Mouse (Mus musculus): ENCODE measurements around the gene Eloa.
"Not testable (repeated sequence)": the region's sequence is repeated elsewhere in the genome, so short reads cannot be mapped to it uniquely, and the experiment has no call there.

Gene Eloa

GRCm38 (mm10) chr4:136021549-136022047, at the start of gene Eloa:
Gene Eloa (minus strand): TSS chr4:136021763.
- ATAC-seq (ENCODE audit: low TSS enrichment), result peak; percentile 99

- peak; percentile 50; the same call in 1 of the 2 replicates for ATAC-seq (ENCODE audit: low TSS enrichment)
These were observed 49.7 kb upstream of the Eloa start for GRCm38 (mm10) chr4:136071178-136071714.

- no peak for ATAC-seq (ENCODE audit: low TSS enrichment)
These were observed 49.0 kb upstream of the Eloa start for GRCm38 (mm10) chr4:136070592-136070991.

GRCm38 (mm10) chr4:136069954-136070353, 48.4 kb upstream of the Eloa start:
- peak; percentile 92 for ATAC-seq (ENCODE audit: low TSS enrichment)

GRCm38 (mm10) chr4:136069313-136069712, 47.8 kb upstream of the Eloa start:
- no peak for ATAC-seq (ENCODE audit: low TSS enrichment)

- no peak for ATAC-seq (ENCODE audit: low TSS enrichment)
These were observed 41.6 kb upstream of the Eloa start for GRCm38 (mm10) chr4:136063143-136063542.

- ATAC-seq (ENCODE audit: low TSS enrichment), result not testable (repeated sequence)
These were observed 38.4 kb upstream of the Eloa start for GRCm38 (mm10) chr4:136059800-136060488.

- no peak for ATAC-seq (ENCODE audit: low TSS enrichment)
These were observed 36.4 kb upstream of the Eloa start for GRCm38 (mm10) chr4:136057916-136058315.

- ATAC-seq (ENCODE audit: low TSS enrichment), result no peak
These were observed 34.5 kb upstream of the Eloa start for GRCm38 (mm10) chr4:136056030-136056429.

- ATAC-seq (ENCODE audit: low TSS enrichment), result no peak
These were observed 32.3 kb upstream of the Eloa start for GRCm38 (mm10) chr4:136053843-136054242.

GRCm38 (mm10) chr4:136053247-136053596, 31.7 kb upstream of the Eloa start, which contains the start of gene Rpl11:
Gene Rpl11 (minus strand): TSS chr4:136053428.
- peak; percentile 99 for ATAC-seq (ENCODE audit: low TSS enrichment)

GRCm38 (mm10) chr4:136052534-136053246, 31.1 kb upstream of the Eloa start:
- peak; percentile 70 for ATAC-seq (ENCODE audit: low TSS enrichment)

- ATAC-seq (ENCODE audit: low TSS enrichment), result no peak
These were observed 30.5 kb upstream of the Eloa start for GRCm38 (mm10) chr4:136052060-136052459.

- ATAC-seq (ENCODE audit: low TSS enrichment), result no peak
These were observed 28.7 kb upstream of the Eloa start for GRCm38 (mm10) chr4:136050226-136050625.

- ATAC-seq (ENCODE audit: low TSS enrichment), result no peak
These were observed 26.9 kb upstream of the Eloa start for GRCm38 (mm10) chr4:136048291-136049032.

- no peak for ATAC-seq (ENCODE audit: low TSS enrichment)
These were observed 26.1 kb upstream of the Eloa start for GRCm38 (mm10) chr4:136047626-136048025.

GRCm38 (mm10) chr4:136046888-136047287, 25.3 kb upstream of the Eloa start:
- no peak for ATAC-seq (ENCODE audit: low TSS enrichment)

- no peak for ATAC-seq (ENCODE audit: low TSS enrichment)
These were observed 23.5 kb upstream of the Eloa start for GRCm38 (mm10) chr4:136045091-136045490.

GRCm38 (mm10) chr4:136043784-136044400, 22.3 kb upstream of the Eloa start:
- no peak for ATAC-seq (ENCODE audit: low TSS enrichment)

- ATAC-seq (ENCODE audit: low TSS enrichment), result no peak
These were observed 13.5 kb upstream of the Eloa start for GRCm38 (mm10) chr4:136035078-136035477.

GRCm38 (mm10) chr4:136033231-136033630, 11.7 kb upstream of the Eloa start:
- ATAC-seq (ENCODE audit: low TSS enrichment), result no peak
